Mouse (Mus musculus): ENCODE data around the gene Rcor3.
A peak's percentile ranks its signal among the peaks of the same experiment; 100 is the strongest.

The Rcor3 gene

GRCm38 (mm10) chr1:192094451-192095170 lies 43.3 kb downstream of the Rcor3 start:
- peak; percentile 84 for DNase-seq (ENCODE audit: low spot score)

- peak; percentile 91 for DNase-seq (ENCODE audit: low spot score)
Measured at GRCm38 (mm10) chr1:192092879-192093660, 44.8 kb downstream of the Rcor3 start.

GRCm38 (mm10) chr1:192091806-192092772 lies 45.8 kb downstream of the Rcor3 start, which contains the start of gene Traf5:
TSS of gene Traf5 (minus strand) at chr1:192092559.
- DNase-seq (ENCODE audit: low spot score) = peak; percentile 95

- DNase-seq (ENCODE audit: low spot score) = no peak
Measured at GRCm38 (mm10) chr1:192090689-192091567, 46.9 kb downstream of the Rcor3 start.

DNA sequence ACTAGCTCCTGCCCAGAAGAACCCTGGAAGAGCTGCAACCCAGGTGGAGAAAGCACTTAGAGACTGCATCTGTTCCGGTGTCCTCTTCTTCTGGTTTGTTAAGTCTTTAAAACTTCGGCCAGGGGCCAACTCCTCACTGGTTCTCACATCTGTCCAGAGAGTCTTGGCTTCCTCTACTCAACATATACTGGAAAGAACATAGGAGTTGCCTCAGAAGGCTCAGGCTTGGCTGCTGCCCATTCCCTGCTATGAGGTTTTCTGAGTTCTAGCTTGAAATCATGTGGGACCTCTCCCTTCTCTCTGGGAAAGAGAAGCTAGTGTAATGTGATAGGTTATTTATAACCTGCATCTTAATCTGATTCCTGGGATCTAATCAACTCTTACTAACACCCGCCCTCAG lies 47.6 kb downstream of the Rcor3 start:
- no peak for DNase-seq (ENCODE audit: low spot score)

GRCm38 (mm10) chr1:192089208-192090166 lies 48.4 kb downstream of the Rcor3 start:
- DNase-seq (ENCODE audit: low spot score) = no peak

DNA sequence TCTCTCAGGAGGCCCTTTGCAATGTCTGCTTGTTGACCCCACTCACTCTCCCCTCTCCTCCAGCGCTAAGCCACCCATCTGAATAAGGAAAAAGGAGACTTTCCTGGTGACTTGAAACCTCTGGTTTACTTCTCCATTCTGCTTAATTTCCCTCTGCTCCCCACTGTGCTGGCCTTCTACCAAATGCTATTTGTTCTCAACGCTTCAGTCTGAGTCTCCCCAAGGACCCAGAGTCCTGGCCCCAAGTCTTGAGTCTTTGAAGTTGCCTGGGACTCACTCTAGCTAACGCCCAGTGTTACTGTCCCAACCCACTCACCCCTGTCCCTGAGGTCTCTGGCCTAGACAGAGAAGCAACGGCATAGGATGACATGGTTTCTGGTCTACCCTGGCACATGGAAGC lies 49.9 kb downstream of the Rcor3 start:
- no peak for DNase-seq (ENCODE audit: low spot score)

- DNase-seq (ENCODE audit: low spot score) = no peak
Measured at GRCm38 (mm10) chr1:192087098-192087497, 50.8 kb downstream of the Rcor3 start.

DNA sequence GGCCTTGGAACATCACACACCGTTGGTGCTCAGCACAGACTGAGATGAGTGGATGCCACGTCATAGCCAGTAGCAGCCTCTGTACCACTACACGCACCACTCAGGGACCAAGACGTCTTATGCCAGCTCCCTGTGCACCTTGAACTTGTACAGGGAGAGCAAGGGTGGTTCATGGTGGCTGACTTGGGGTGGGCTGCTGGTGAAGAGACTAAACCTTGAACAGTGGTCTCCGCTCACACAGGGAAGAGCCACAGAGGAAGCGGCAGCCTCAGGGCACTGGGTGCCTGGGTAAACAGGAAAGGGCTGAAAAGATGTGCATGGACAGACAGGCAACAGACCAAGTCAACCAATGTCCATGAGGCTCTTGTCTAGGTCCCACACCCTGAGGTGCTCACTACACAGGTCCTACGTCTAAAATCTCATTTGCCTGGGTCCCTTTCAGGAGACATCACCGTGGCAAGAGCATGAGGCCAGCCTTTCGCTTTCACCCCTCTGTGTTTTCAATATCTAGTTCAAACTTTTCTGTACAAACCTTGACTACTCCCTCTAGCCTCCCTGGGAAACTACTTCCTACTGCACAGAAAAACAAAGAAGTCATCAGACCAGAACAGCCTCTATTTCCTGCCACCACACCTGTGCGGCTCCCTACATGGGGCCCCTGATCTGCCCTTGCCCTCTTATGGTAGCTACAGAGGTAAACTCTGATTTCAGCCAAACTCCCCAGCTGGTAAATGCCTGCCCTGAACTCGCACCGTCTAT lies 51.4 kb downstream of the Rcor3 start:
- DNase-seq (ENCODE audit: low spot score) = no peak

- no peak for DNase-seq (ENCODE audit: low spot score)
Measured at GRCm38 (mm10) chr1:192085218-192085617, 52.6 kb downstream of the Rcor3 start.

GRCm38 (mm10) chr1:192082646-192083045 lies 55.2 kb downstream of the Rcor3 start:
- no peak for DNase-seq (ENCODE audit: low spot score)

- DNase-seq (ENCODE audit: low spot score) = no peak
Measured at GRCm38 (mm10) chr1:192081129-192081528, 56.7 kb downstream of the Rcor3 start.

- no peak for DNase-seq (ENCODE audit: low spot score)
Measured at GRCm38 (mm10) chr1:192079121-192079520, 58.7 kb downstream of the Rcor3 start.

DNA sequence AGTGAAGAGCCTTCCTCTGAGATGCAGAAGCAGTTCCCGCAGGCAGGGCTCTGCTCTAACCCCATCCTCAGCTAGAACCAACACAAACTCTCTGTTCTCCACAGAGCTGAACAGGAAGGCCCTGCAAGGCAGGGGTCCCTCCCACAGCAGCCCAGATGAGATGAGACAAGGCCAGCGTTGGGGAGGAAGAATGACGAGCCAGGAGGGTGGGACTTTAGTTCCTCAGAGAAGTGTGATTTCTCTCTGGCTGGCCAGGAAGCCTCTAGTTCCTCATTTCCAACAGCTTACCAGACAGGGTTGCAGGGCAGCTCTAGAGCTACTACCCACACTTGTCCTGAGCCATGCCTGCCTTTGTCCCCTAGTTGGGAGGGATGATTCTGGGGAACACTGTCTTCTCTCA lies 59.5 kb downstream of the Rcor3 start:
- DNase-seq (ENCODE audit: low spot score) = no peak

GRCm38 (mm10) chr1:192076796-192077535 lies 60.9 kb downstream of the Rcor3 start:
- DNase-seq (ENCODE audit: low spot score) = peak; percentile 37

- DNase-seq (ENCODE audit: low spot score) = no peak
Measured at GRCm38 (mm10) chr1:192076101-192076500, 61.8 kb downstream of the Rcor3 start.

DNA sequence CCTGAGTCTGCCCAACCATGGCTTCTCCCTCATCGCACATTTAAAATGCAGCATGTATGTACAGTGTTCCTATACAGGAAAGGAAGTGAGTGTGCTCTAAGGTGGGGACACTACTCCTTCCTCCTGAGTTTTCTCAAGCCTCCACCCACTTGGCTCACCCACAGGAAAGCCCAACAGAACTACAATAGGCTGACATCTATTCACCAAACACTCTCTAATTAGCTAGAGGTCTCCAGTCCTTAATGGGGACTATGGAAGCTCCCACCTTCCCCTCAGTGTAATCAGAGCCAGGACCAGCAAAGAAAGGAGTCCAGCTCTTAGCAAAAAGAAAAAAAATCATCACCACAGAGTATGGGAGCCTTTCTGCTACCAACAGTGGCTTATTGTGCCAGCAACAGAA lies 63.0 kb downstream of the Rcor3 start:
- no peak for DNase-seq (ENCODE audit: low spot score)

DNA sequence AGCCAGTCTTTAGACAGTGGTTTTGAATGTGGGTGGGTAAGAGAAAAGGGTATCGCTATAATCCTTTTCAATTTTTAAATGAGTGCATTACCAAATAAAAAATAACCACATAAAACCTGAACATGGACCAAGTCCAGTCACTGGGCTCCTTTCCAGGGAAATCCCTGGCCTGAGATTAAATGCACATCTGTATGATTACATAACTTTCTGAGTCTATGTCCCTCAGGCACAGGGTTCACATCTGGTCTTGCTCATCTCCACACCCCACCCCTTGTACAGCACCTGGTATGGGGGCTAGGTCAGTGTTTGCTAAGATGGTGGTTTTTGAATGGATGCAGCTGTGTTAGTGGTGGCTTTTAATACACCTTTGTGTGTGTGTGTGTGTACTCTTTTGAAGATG lies 65.4 kb downstream of the Rcor3 start:
- DNase-seq (ENCODE audit: low spot score) = no peak

Data from MN1 (cell line).